Comparison of ENCODE assay signal across 8 mouse cellular contexts in the genomic region with DNA sequence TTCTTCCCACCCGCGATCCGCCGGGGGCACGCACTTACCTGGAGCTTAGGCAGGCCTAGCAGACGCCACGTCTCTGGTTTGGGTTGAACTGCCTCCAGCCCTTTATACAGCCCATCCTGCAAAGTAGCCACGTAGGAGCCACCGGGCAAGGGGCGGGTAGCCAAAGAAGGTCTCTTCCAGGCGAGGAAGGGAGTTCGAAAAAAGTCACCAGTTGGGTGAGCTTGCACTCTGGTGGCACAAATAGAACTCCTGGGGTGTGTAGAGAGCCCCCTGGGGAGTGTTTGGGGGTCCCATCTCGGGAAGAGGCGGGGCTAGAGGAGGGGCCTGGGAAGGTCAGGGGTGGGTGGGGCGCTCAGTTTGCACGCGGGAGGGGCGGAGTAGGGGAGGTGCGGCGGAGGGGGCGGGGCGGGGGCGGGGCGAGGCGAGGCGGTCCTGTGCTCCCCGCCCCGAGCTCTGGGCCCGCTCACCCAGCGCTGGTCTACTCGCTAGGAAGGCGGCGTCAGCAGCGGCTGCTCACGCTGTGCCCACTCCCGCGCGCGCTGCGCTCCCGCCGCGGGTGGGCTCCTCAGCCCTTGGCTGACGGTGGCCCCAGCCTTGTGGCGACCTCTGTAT. TPM values are rescaled to one million over a fixed set of nuclear protein-coding genes. Genes with fewer than 3 reads are reported as not detected.
DNase-seq lines count a peak whose midpoint lies in the region; ATAC-seq and TF ChIP-seq lines count a peak whose summit lies in the region.

A gene (plus strand): TSS at position 467 of the 612 bp plus-strand sequence.

- H3K27me3 ChIP-seq in forebrain, postnatal 0 days (ENCODE audit: insufficient read depth, low read length), result no peaks in the 10 kb centered on the region; the same call in 1 of the 2 replicates
- no peaks in the 10 kb centered on the region for H3K27me3 ChIP-seq in lung, embryonic 16.5 days (ENCODE audit: control insufficient read depth, insufficient read depth, low read depth, low read length)

- H3K4me2 ChIP-seq in forebrain, postnatal 0 days (ENCODE audit: low read depth), result peak within 1 kb of the TSS; percentile 100
- H3K4me2 ChIP-seq in lung, embryonic 16.5 days (ENCODE audit: low read depth, low read length), result peak within 1 kb of the TSS; percentile 83

- peak; percentile 78 for DNase-seq in ZHBTc4 (ENCODE audit: low read depth, low spot score)
- peak; percentile 70 for DNase-seq in cerebellum, adult 18-20 months
- DNase-seq in forebrain, postnatal 0 days, result peak; percentile 58
- peak; percentile 77 for DNase-seq in heart, postnatal 4 days
- peak in 1 of 2 experiments; percentile 30 for DNase-seq in layer of hippocampus, adult 8-10 months (ENCODE audit: low spot score in 2 of 2)
- DNase-seq in retina, embryonic 14.5 days (ENCODE audit: low spot score), result peak; percentile 77

- WGBS in forebrain, postnatal 0 days, result under 1% methylated on average over 39 of the region's 45 CpGs
- whole genome bisulfite sequencing in lung, embryonic 16.5 days, result under 1% methylated on average over 26 of the region's 45 CpGs

- peak within 1 kb of the TSS; percentile 44 for H3K4me3 ChIP-seq in forebrain, postnatal 0 days (ENCODE audit: low read depth, low read length)
- peak within 1 kb of the TSS; percentile 62 for H3K4me3 ChIP-seq in lung, embryonic 16.5 days (ENCODE audit: low read length)

- ATAC-seq in forebrain, postnatal 0 days, result peak; percentile 86
- peak; percentile 95 for ATAC-seq in lung, embryonic 16.5 days (ENCODE audit: low read depth)
- ATAC-seq in CD4-positive, CD25-positive, alpha-beta regulatory T cell, adult 4 months, result no peak

- no peaks in the 10 kb centered on the region for H3K9me3 ChIP-seq in forebrain, postnatal 0 days (ENCODE audit: low read length)
- H3K9me3 ChIP-seq in lung, embryonic 16.5 days (ENCODE audit: control insufficient read depth, low read length), result no peaks in the 10 kb centered on the region

- H3K9ac ChIP-seq in forebrain, postnatal 0 days, result peak within 1 kb of the TSS; percentile 49
- H3K9ac ChIP-seq in lung, embryonic 16.5 days (ENCODE audit: low read length), result peak within 1 kb of the TSS; percentile 77

- H3K27ac ChIP-seq in forebrain, postnatal 0 days (ENCODE audit: low read depth, low read length), result no peak within 1 kb of the TSS
- H3K27ac ChIP-seq in lung, embryonic 16.5 days (ENCODE audit: low read length), result peak within 1 kb of the TSS; percentile 89

- no peaks in the 10 kb centered on the region for H3K36me3 ChIP-seq in forebrain, postnatal 0 days (ENCODE audit: insufficient read depth)
- H3K36me3 ChIP-seq in lung, embryonic 16.5 days (ENCODE audit: control insufficient read depth, insufficient read depth, low read length), result peaks cover 4% of the 10 kb centered on the region; the same call in 1 of the 2 replicates

- H3K4me1 ChIP-seq in forebrain, postnatal 0 days (ENCODE audit: insufficient read depth), result 0 out of 2 replicates have a peak, but pooled peaks cover 14% of the 10 kb centered on the region
- peaks cover 15% of the 10 kb centered on the region for H3K4me1 ChIP-seq in lung, embryonic 16.5 days (replicated peaks; ENCODE audit: control insufficient read depth, insufficient read depth, low read length)

- no peak for TF ChIP-seq CTCF in forebrain, postnatal 0 days (IDR thresholded peaks at IDR 0.05; ENCODE audit: low read depth)

RNA-seq across cellular contexts. Expression of the gene that starts here (rescaled TPM):
- 12.2 and 21.5 TPM in 2 replicates for total RNA-seq in forebrain, postnatal 0 days (2014; rRNA removed)
- 3.7 and 7.6 TPM in 2 replicates for polyA plus RNA-seq in forebrain, postnatal 0 days (2015; fragmentation: Nextera tagmentation; extraction: Ambion mirVana)
- 10 to 100 TPM; 29.5 to 30.7 TPM for total RNA-seq in heart, postnatal 4 days (2021)
- 10 to 100 TPM; 61.4 to 71.1 (median 65.6) TPM for total RNA-seq in layer of hippocampus, adult 8-10 months (2022)
- 13.6 and 14.0 TPM in 2 replicates for polyA plus RNA-seq in lung, embryonic 16.5 days (2015; fragmentation: Nextera tagmentation; extraction: Ambion mirVana)
- under 1 TPM in 1 of 2 experiments, not detected in 1; 0.08 TPM for polyA plus RNA-seq in CD4-positive, CD25-positive, alpha-beta regulatory T cell, adult 4 months (2017; shearing (Covaris generic))
